23 mouse cellular contexts compared by ENCODE assay signal in genomic region chr14:56266109-56266508, GRCm38 (mm10). TPM values are rescaled to one million over a fixed set of nuclear protein-coding genes. Genes with fewer than 3 reads are reported as not detected.
"Had no signal": no experiment of that assay in that cellular context is flagged by ENCODE, and none has a peak within 500 bp of the region (broad histone marks: within the 10 kb centered on the region; RNA-seq: fewer than 3 reads in every experiment).

No protein-coding gene starts in this region.

- H3K9me3 ChIP-seq: megakaryocyte, embryonic 14.5 days; midbrain, embryonic 13.5 days; midbrain, embryonic 15.5 days; neural tube, embryonic 12.5 days; stomach, embryonic 15.5 days had no signal

- ATAC-seq: midbrain, embryonic 13.5 days; midbrain, embryonic 15.5 days had no signal

- H3K4me3 ChIP-seq: megakaryocyte, embryonic 14.5 days; midbrain, embryonic 13.5 days; midbrain, embryonic 15.5 days; neural tube, embryonic 12.5 days; stomach, embryonic 15.5 days had no signal

- H3K36me3 ChIP-seq: midbrain, embryonic 13.5 days; midbrain, embryonic 15.5 days; neural tube, embryonic 12.5 days; stomach, embryonic 15.5 days had no signal

- H3K27me3 ChIP-seq: midbrain, embryonic 13.5 days; midbrain, embryonic 15.5 days; neural tube, embryonic 12.5 days; stomach, embryonic 15.5 days had no signal

- H3K4me1 ChIP-seq: midbrain, embryonic 13.5 days; midbrain, embryonic 15.5 days; neural tube, embryonic 12.5 days; stomach, embryonic 15.5 days had no signal

- DNase-seq: lung, adult 18-20 months; lung, embryonic 14.5 days; lung, postnatal 10 days; lung, postnatal 4 days; right cerebral cortex, postnatal 14 days; thymus, adult 2 months; thymus, postnatal 25 days; thymus, postnatal 4 days had no signal

RNA-seq across cellular contexts. Expression of gene Gzmb, which starts 4.0 kb away (rescaled TPM):
- total RNA-seq: midbrain, postnatal 0 days had no signal
- polyA plus RNA-seq: midbrain, embryonic 11.5 days; midbrain, embryonic 13.5 days; midbrain, embryonic 15.5 days; midbrain, postnatal 0 days; neural tube, embryonic 12.5 days; neural tube, embryonic 14.5 days; testis, adult 2 months had no signal

RNA-seq across cellular contexts. Expression of gene Gzmc, which starts 31.7 kb away (rescaled TPM):
- total RNA-seq: midbrain, postnatal 0 days; neutrophil, adult 5-6 weeks had no signal
- polyA plus RNA-seq: lung, embryonic 14.5 days; lung, embryonic 16.5 days; midbrain, embryonic 11.5 days; midbrain, embryonic 13.5 days; midbrain, embryonic 15.5 days; midbrain, postnatal 0 days; neural tube, embryonic 12.5 days; neural tube, embryonic 14.5 days; spleen, adult 2 months; stomach, embryonic 15.5 days; testis, adult 2 months had no signal

RNA-seq across cellular contexts. Expression of gene Gzmf, which starts 54.9 kb away (rescaled TPM):
- total RNA-seq: midbrain, postnatal 0 days; monocyte, adult 5-6 weeks; neutrophil, adult 5-6 weeks had no signal
- polyA plus RNA-seq: lung, embryonic 14.5 days; lung, embryonic 16.5 days; midbrain, embryonic 11.5 days; midbrain, embryonic 13.5 days; midbrain, embryonic 15.5 days; midbrain, postnatal 0 days; neural tube, embryonic 12.5 days; neural tube, embryonic 14.5 days; spleen, adult 2 months; stomach, embryonic 15.5 days; stomach, postnatal 0 days; testis, adult 2 months; thymus, adult 2 months; urinary bladder, adult 2 months had no signal
